Mouse (Mus musculus) thymus, adult 2 months (tissue): ENCODE measurements around the gene Hist1h1a. TPM values are rescaled to one million over a fixed set of nuclear protein-coding genes. Genes with fewer than 3 reads are reported as not detected.
"Not testable (repeated sequence)": the region's sequence is repeated elsewhere in the genome, so short reads cannot be mapped to it uniquely, and the experiment has no call there.

Source experiments
- DNase-seq: peaks from one replicate; pipeline ENCODE4 v3.0.0; 2021
- H3K27ac ChIP-seq: fragments of 200-500 bp; 2 replicates; pipeline ENCODE4 v1.5.1; 2012; ENCODE audit warnings: low read length, control low read depth; ENCODE audit not compliant: control insufficient read depth, insufficient read depth
- H3K27me3 ChIP-seq: fragments of 200-500 bp; 2 replicates; pipeline ENCODE4 v1.6.1; 2012; ENCODE audit warnings: mild to moderate bottlenecking, low read length, moderate library complexity, mixed read lengths; ENCODE audit not compliant: control insufficient read depth, insufficient read depth
- H3K36me3 ChIP-seq: fragments of 200-500 bp; 2 replicates; pipeline ENCODE4 v1.6.1; 2012; ENCODE audit warnings: mild to moderate bottlenecking, low read length, moderate library complexity; ENCODE audit not compliant: control insufficient read depth, insufficient read depth
- H3K4me1 ChIP-seq: fragments of 200-500 bp; replicated peaks from 2 replicates; pipeline ENCODE4 v1.6.1; 2012; ENCODE audit warnings: low read length; ENCODE audit not compliant: control insufficient read depth, insufficient read depth
- H3K4me3 ChIP-seq: fragments of 200-500 bp; 2 replicates; pipeline ENCODE4 v1.5.1; 2012; ENCODE audit warnings: mild to moderate bottlenecking, low read length, control low read depth, moderate library complexity; ENCODE audit not compliant: control insufficient read depth, insufficient read depth
- CTCF ChIP-seq: fragments of 200-500 bp; IDR thresholded peaks from 2 replicates; pipeline ENCODE4 v1.5.1; 2012; ENCODE audit warnings: mild to moderate bottlenecking, control low read depth, low read length, moderate library complexity, borderline replicate concordance; ENCODE audit not compliant: control insufficient read depth, poor library complexity, insufficient read depth; ENCODE audit errors: extremely low read depth
- POLR2A ChIP-seq: fragments of 200-500 bp; IDR thresholded peaks from 2 replicates; pipeline ENCODE4 v1.6.1; 2012; ENCODE audit warnings: mild to moderate bottlenecking, low read length, control low read depth, moderate library complexity; ENCODE audit not compliant: control insufficient read depth, poor library complexity, insufficient read depth; ENCODE audit errors: extremely low read depth
- WGBS: fragments of 180-500 bp; shearing (Covaris S2); methylation state at CpG from one replicate; pipeline ENCODE4 v1.1.7; 2018; 5-methylcytosine and 5-hydroxymethylcytosine counted together
- polyA plus RNA-seq: library from polyadenylated mRNA; depleted of rRNA; stranded (reverse); fragments of >200 nt; gene quantifications from 2 replicates; pipeline ENCODE4 v1.2.3, GENCODE M21; 2012; rRNA removed

Hist1h1a gene
- polyA plus RNA-seq: 18.2 and 21.2 TPM in 2 replicates

DNA sequence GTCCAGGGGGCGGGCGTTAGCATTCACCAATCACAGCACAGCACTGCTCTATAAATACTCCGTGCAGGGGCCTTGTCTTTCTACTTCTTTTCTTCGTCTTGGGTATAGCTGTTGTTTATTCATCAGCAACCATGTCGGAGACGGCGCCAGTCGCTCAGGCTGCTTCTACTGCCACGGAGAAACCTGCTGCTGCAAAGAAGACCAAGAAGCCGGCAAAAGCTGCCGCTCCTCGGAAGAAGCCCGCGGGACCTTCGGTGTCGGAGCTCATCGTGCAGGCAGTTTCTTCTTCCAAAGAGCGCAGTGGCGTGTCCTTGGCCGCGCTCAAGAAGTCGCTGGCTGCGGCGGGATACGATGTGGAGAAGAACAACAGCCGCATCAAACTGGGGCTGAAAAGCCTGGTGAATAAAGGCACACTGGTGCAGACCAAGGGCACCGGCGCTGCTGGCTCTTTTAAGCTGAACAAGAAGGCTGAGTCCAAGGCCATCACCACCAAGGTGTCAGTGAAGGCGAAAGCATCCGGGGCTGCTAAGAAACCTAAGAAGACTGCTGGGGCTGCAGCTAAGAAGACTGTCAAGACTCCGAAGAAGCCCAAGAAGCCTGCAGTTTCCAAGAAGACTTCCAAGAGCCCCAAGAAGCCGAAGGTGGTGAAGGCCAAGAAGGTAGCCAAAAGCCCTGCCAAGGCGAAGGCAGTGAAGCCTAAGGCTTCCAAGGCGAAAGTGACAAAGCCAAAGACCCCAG is at the start of gene Hist1h1a:
Gene Hist1h1a, plus strand, starts transcription at position 81 of the 738 bp plus-strand sequence.
- Histone ChIP-seq H3K27ac (peak within 1 kb of the TSS; percentile 94), H3K27me3 (no peaks in the 10 kb centered on the region), H3K4me3 (peak within 1 kb of the TSS; percentile 74), H3K36me3 (no peaks in the 10 kb centered on the region), H3K4me1 (peaks cover 9% of the 10 kb centered on the region)
- TF ChIP-seq CTCF (no peak), POLR2A (peak; percentile 89; the same call in 1 of the 2 replicates)
- peak; percentile 87 for DNase-seq
- 2% methylated on average over 34 of the region's 34 CpGs for WGBS

DNA sequence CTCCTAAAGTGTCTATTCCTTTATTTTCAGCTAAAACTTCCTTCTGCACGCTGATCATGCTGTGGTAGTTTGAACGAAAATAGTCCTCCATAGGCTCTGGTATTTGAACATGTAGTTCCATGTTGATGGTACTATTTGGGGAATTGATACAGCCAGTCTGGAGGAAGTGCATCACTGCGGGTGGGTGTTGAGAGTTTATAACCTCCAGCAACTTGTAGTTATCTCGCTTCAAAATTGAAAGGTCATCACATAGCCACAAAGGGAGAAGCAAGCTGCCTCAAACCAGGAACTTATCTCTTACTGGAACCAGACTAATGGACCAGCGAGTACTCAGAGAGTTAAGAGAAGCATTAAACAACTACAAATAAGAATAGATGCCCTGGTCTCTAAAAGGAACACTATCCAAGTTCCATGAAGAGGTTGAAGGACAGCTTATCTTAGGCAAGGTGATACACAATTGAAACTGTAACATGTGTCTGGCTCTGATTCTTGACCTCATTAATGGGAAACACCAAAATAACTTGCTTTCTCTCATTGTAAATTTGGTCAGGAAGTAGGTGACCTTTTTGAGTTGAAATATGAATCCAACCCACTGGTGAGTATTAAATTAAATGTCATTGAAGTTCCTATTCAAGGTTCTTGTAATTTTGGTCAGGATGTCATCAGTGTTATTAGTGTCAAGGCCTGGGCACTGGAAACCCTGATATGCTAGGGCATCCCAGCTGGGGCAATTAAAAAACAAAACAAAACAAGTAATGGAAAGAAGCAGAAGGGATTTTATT is 47.0 kb upstream of the Hist1h1a start:
- H3K36me3 ChIP-seq: no peaks in the 10 kb centered on the region
- no peak for DNase-seq
- H3K4me1 ChIP-seq: no peaks in the 10 kb centered on the region; the same call in 1 of the 2 replicates
- WGBS: 66% methylated on average over 5 of the region's 5 CpGs
- H3K27me3 ChIP-seq: no peaks in the 10 kb centered on the region
- TF ChIP-seq CTCF: no peak
- TF ChIP-seq POLR2A: no peak
- no peak overlapping the region for H3K27ac ChIP-seq
- no peak overlapping the region for H3K4me3 ChIP-seq

- 72% methylated on average over 11 of the region's 11 CpGs for WGBS
- H3K36me3 ChIP-seq: no peaks in the 10 kb centered on the region
- no peaks in the 10 kb centered on the region; the same call in 1 of the 2 replicates for H3K4me1 ChIP-seq
- H3K4me3 ChIP-seq: no peak overlapping the region
- H3K27ac ChIP-seq: no peak overlapping the region
- TF ChIP-seq POLR2A (no peak), CTCF (no peak)
- no peak for DNase-seq
- no peaks in the 10 kb centered on the region for H3K27me3 ChIP-seq
Measured at GRCm38 (mm10) chr13:23717176-23717575, 46.3 kb upstream of the Hist1h1a start.

- H3K4me3 ChIP-seq, DNase-seq, H3K36me3 ChIP-seq, H3K27me3 ChIP-seq, H3K27ac ChIP-seq, H3K4me1 ChIP-seq: not testable (repeated sequence)
- WGBS: 45% methylated on average over 2 of the region's 2 CpGs
Measured at GRCm38 (mm10) chr13:23717593-23718245, 45.7 kb upstream of the Hist1h1a start.

- no peaks in the 10 kb centered on the region for H3K27me3 ChIP-seq
- WGBS: over 99% methylated on average over 4 of the region's 4 CpGs
Measured at GRCm38 (mm10) chr13:23724239-23724638, 39.2 kb upstream of the Hist1h1a start.

DNA sequence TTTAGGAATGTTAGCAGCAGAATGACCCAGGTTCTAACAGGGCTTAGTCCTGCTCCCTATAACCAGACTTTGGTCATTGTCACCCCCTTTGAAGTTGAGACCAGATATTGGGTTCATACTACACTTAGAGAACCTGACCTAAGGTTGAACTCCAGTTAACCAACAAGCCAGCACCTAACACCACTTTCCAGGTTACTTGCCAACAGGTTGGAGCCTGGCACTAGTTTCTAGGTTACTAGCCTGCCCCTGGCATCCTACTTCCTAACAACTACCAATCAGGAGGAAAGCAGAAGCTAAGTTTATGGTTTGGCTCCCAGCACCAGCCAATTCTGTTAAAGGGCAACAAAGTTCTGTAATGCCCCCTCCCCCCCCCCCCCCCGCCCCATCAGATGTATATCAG is 38.3 kb upstream of the Hist1h1a start:
- 86% methylated on average over 1 of the region's 1 CpGs for WGBS
- Histone ChIP-seq H3K27ac (no peak overlapping the region), H3K27me3 (no peaks in the 10 kb centered on the region), H3K4me3 (no peak overlapping the region), H3K36me3 (no peaks in the 10 kb centered on the region), H3K4me1 (peaks cover 18% of the 10 kb centered on the region)
- DNase-seq: no peak
- TF ChIP-seq CTCF: no peak
- no peak for TF ChIP-seq POLR2A

More at GRCm38 (mm10) chr13:23724239-23724638, 39.2 kb upstream of the Hist1h1a start:
- peaks cover 10% of the 10 kb centered on the region for H3K4me1 ChIP-seq
- no peak overlapping the region for H3K4me3 ChIP-seq
- TF ChIP-seq POLR2A (no peak), CTCF (no peak)
- no peak overlapping the region for H3K27ac ChIP-seq
- no peaks in the 10 kb centered on the region for H3K36me3 ChIP-seq
- DNase-seq: no peak
